Mouse (Mus musculus) CH12.LX (cell line): ENCODE data around the gene AC134908.4. TPM values are rescaled to one million over a fixed set of nuclear protein-coding genes. Genes with fewer than 3 reads are reported as not detected.
A peak's percentile ranks its signal among the peaks of the same experiment; 100 is the strongest.

Experiments
- DNase-seq: peaks from one replicate; pipeline ENCODE4 v3.0.0-alpha.2; 2013; ENCODE audit errors: extremely low read depth
- H3K27ac ChIP-seq: 2 replicates; pipeline ENCODE4 v1.5.1; 2012; ENCODE audit warnings: low read depth, mild to moderate bottlenecking, control low read depth, moderate library complexity; ENCODE audit not compliant: insufficient read depth
- H3K27me3 ChIP-seq: replicated peaks from 2 replicates; pipeline ENCODE3; 2012; ENCODE audit warnings: inconsistent platforms
- H3K36me3 ChIP-seq, 2 experiments: replicated peaks in 1 of 2; 2 replicates each; pipeline versions ENCODE3 to v1.6.1; 2012; ENCODE audit warnings: inconsistent platforms in 1 of 2, low read length in 1 of 2, mild to moderate bottlenecking in 1 of 2, mixed read lengths in 1 of 2, moderate library complexity in 1 of 2; ENCODE audit not compliant: control insufficient read depth in 1 of 2, insufficient read depth in 1 of 2
- H3K4me1 ChIP-seq, 2 experiments: 2 replicates each; pipeline ENCODE4 v1.6.1; 2012; ENCODE audit warnings: inconsistent platforms in 1 of 2, moderate library complexity in 1 of 2; ENCODE audit not compliant: insufficient read depth in 2 of 2, control insufficient read depth in 1 of 2
- H3K4me2 ChIP-seq: 2 replicates; pipeline ENCODE4 v1.6.1; 2012; ENCODE audit warnings: low read depth, mild to moderate bottlenecking, control low read depth; ENCODE audit not compliant: poor library complexity, insufficient read depth, severe bottlenecking
- H3K4me3 ChIP-seq, 3 experiments: fragments of 150-350 bp in 1 of 3; sonication (generic) in 1 of 3; replicated peaks in 1 of 3; 2 replicates each; pipeline versions ENCODE3 to v1.5.1; 2011 to 2012; ENCODE audit warnings: low read depth in 2 of 3, low read length in 2 of 3, mild to moderate bottlenecking in 2 of 3, moderate library complexity in 2 of 3, control low read depth in 1 of 3, improper control_type of control experiment in 1 of 3, inconsistent platforms in 1 of 3, mixed read lengths in 1 of 3; ENCODE audit not compliant: poor library complexity in 1 of 3
- H3K79me2 ChIP-seq: replicated peaks from 2 replicates; pipeline ENCODE4 v1.6.1; 2012; ENCODE audit warnings: mild to moderate bottlenecking, moderate library complexity; ENCODE audit not compliant: control insufficient read depth, poor library complexity, insufficient read depth, severe bottlenecking; ENCODE audit errors: extremely low read depth
- H3K9ac ChIP-seq: 2 replicates; pipeline ENCODE4 v1.6.1; 2012; ENCODE audit warnings: low read depth, mild to moderate bottlenecking, control low read depth, moderate library complexity; ENCODE audit not compliant: insufficient read depth
- H3K9me3 ChIP-seq: replicated peaks from 2 replicates; pipeline ENCODE3; 2012; ENCODE audit warnings: low read length, inconsistent platforms, mixed read lengths
- BHLHE40 ChIP-seq: IDR thresholded peaks from 2 replicates; pipeline ENCODE4 v1.6.1; 2011; ENCODE audit warnings: mild to moderate bottlenecking, low read depth, low read length, improper control_type of control experiment
- CHD2 ChIP-seq: IDR thresholded peaks from 2 replicates; pipeline ENCODE4 v1.6.1; 2011; ENCODE audit warnings: low read length, improper control_type of control experiment
- CTCF ChIP-seq, 2 experiments: IDR thresholded peaks in 1 of 2; conservative IDR thresholded peaks in 1 of 2; 2 replicates each; pipeline ENCODE4 v1.5.1; 2011 to 2012; ENCODE audit warnings: low read depth in 2 of 2, low read length in 2 of 2, improper control_type of control experiment in 1 of 2, inconsistent platforms in 1 of 2, mild to moderate bottlenecking in 1 of 2, moderate library complexity in 1 of 2
- E2F4 ChIP-seq: IDR thresholded peaks from 2 replicates; pipeline ENCODE4 v1.6.1; 2011; ENCODE audit warnings: low read depth, low read length, improper control_type of control experiment; ENCODE audit not compliant: insufficient replicate concordance
- ELF1 ChIP-seq: IDR thresholded peaks from 2 replicates; pipeline ENCODE4 v1.6.1; 2014; ENCODE audit warnings: low read depth, mild to moderate bottlenecking, inconsistent platforms, low read length, improper control_type of control experiment
- HCFC1 ChIP-seq: IDR thresholded peaks from 2 replicates; pipeline ENCODE4 v1.6.1; 2012; ENCODE audit warnings: low read depth, mild to moderate bottlenecking, inconsistent platforms, low read length, improper control_type of control experiment
- IRF4 ChIP-seq: IDR thresholded peaks from 2 replicates; pipeline ENCODE4 v1.6.1; 2014; ENCODE audit warnings: low read depth, mild to moderate bottlenecking, inconsistent platforms, low read length, improper control_type of control experiment
- JUN ChIP-seq: IDR thresholded peaks from 2 replicates; pipeline ENCODE4 v1.6.1; 2011; ENCODE audit warnings: low read depth, mild to moderate bottlenecking, low read length, improper control_type of control experiment, moderate library complexity; ENCODE audit not compliant: insufficient read depth
- KAT2A ChIP-seq: IDR thresholded peaks from 2 replicates; pipeline ENCODE4 v1.6.1; 2012; ENCODE audit warnings: low read length, improper control_type of control experiment, inconsistent platforms; ENCODE audit not compliant: insufficient replicate concordance
- MAX ChIP-seq: IDR thresholded peaks from 2 replicates; pipeline ENCODE4 v1.6.1; 2011; ENCODE audit warnings: low read length, improper control_type of control experiment
- MAZ ChIP-seq: IDR thresholded peaks from 2 replicates; pipeline ENCODE4 v1.6.1; 2012; ENCODE audit warnings: low read depth, mild to moderate bottlenecking, inconsistent platforms, low read length, improper control_type of control experiment, moderate library complexity
- MEF2A ChIP-seq: IDR thresholded peaks from 2 replicates; pipeline ENCODE4 v1.6.1; 2014; ENCODE audit warnings: low read depth, mild to moderate bottlenecking, inconsistent platforms, low read length, improper control_type of control experiment, borderline replicate concordance
- MXI1 ChIP-seq: IDR thresholded peaks from 2 replicates; pipeline ENCODE4 v1.6.1; 2011; ENCODE audit warnings: mild to moderate bottlenecking, low read depth, low read length, improper control_type of control experiment
- MYC ChIP-seq: IDR thresholded peaks from 2 replicates; pipeline ENCODE4 v1.6.1; 2011; ENCODE audit warnings: low read depth, mild to moderate bottlenecking, improper control_type of control experiment, low read length
- NELFE ChIP-seq: IDR thresholded peaks from 2 replicates; pipeline ENCODE4 v1.6.1; 2011; ENCODE audit warnings: low read depth, low read length, improper control_type of control experiment
- NRF1 ChIP-seq: IDR thresholded peaks from 2 replicates; pipeline ENCODE4 v1.6.1; 2014; ENCODE audit warnings: low read depth, mild to moderate bottlenecking, inconsistent platforms, low read length, improper control_type of control experiment, moderate library complexity
- PAX5 ChIP-seq: IDR thresholded peaks from 2 replicates; pipeline ENCODE4 v1.6.1; 2012; ENCODE audit warnings: low read length, inconsistent platforms, mixed read lengths
- POLR2A ChIP-seq: IDR thresholded peaks from 2 replicates; pipeline ENCODE4 v1.6.1; 2011; ENCODE audit warnings: low read depth, mild to moderate bottlenecking, improper control_type of control experiment, low read length
- POLR2AphosphoS2 ChIP-seq: IDR thresholded peaks from 2 replicates; pipeline ENCODE4 v1.6.1; 2011; ENCODE audit warnings: low read depth, low read length, improper control_type of control experiment
- SIN3A ChIP-seq: IDR thresholded peaks from 2 replicates; pipeline ENCODE4 v1.6.1; 2012; ENCODE audit warnings: low read length, improper control_type of control experiment, inconsistent platforms
- SMC3 ChIP-seq: IDR thresholded peaks from 2 replicates; pipeline ENCODE4 v1.6.1; 2011; ENCODE audit warnings: low read depth, low read length, improper control_type of control experiment
- TBP ChIP-seq: conservative IDR thresholded peaks from 2 replicates; pipeline ENCODE4 v1.6.1; 2011; ENCODE audit warnings: low read depth, low read length, improper control_type of control experiment
- TCF12 ChIP-seq: IDR thresholded peaks from 2 replicates; pipeline ENCODE4 v1.6.1; 2014; ENCODE audit warnings: low read depth, mild to moderate bottlenecking, inconsistent platforms, low read length, improper control_type of control experiment
- UBTF ChIP-seq: IDR thresholded peaks from 2 replicates; pipeline ENCODE4 v1.6.1; 2012; ENCODE audit warnings: low read depth, mild to moderate bottlenecking, inconsistent platforms, low read length, improper control_type of control experiment, moderate library complexity
- USF1 ChIP-seq: IDR thresholded peaks from 2 replicates; pipeline ENCODE4 v1.6.1; 2014; ENCODE audit warnings: low read depth, mild to moderate bottlenecking, inconsistent platforms, low read length, improper control_type of control experiment
- ZC3H11A ChIP-seq: IDR thresholded peaks from 2 replicates; pipeline ENCODE4 v1.6.1; 2012; ENCODE audit warnings: low read depth, mild to moderate bottlenecking, inconsistent platforms, low read length, improper control_type of control experiment
- ZKSCAN1 ChIP-seq: IDR thresholded peaks from 2 replicates; pipeline ENCODE4 v1.6.1; 2012; ENCODE audit warnings: low read depth, inconsistent platforms, low read length, improper control_type of control experiment, borderline replicate concordance
- ZMIZ1 ChIP-seq: IDR thresholded peaks from 2 replicates; pipeline ENCODE4 v1.6.1; 2012; ENCODE audit warnings: low read depth, mild to moderate bottlenecking, inconsistent platforms, low read length, improper control_type of control experiment
- ZNF384 ChIP-seq: IDR thresholded peaks from 2 replicates; pipeline ENCODE4 v1.6.1; 2012; ENCODE audit warnings: low read depth, low read length, improper control_type of control experiment, inconsistent platforms
- dilution Hi-C: fragments of 300-500 bp; cut with MboI; formaldehyde crosslinking; loops from 2 replicates; pipeline ENCODE4 v1.14.3; 2020; ENCODE audit warnings: low sequenced_read_pairs; ENCODE audit not compliant: extremely low pct_unique_long_range_greater_than_20kb, extremely low pct_ligation_motif_present
- in situ Hi-C: fragments of 300-500 bp; cut with MboI; formaldehyde crosslinking; loops from 3 replicates; pipeline ENCODE4 v1.14.3; 2019; ENCODE audit warnings: low sequenced_read_pairs, low pct_ligation_motif_present, low pct_unique_long_range_greater_than_20kb, mixed read lengths
- polyA plus RNA-seq: library from polyadenylated mRNA; unstranded; fragments of >175 nt; gene quantifications from 2 replicates; pipeline ENCODE4 v1.2.1, GENCODE M21; 2012; ENCODE audit warnings: low read depth; ENCODE audit not compliant: insufficient read length
- total RNA-seq, 2 experiments: library from RNA; depleted of rRNA; stranded (reverse); fragments of 300-350 nt in 1 of 2; fragments of >200 nt in 1 of 2; gene quantifications; 2 replicates each; pipeline ENCODE4 v1.2.3; 2012 to 2014

The AC134908.4 gene
- total RNA-seq (2012; rRNA removed) (not detected in 2 replicates), total RNA-seq (2014; rRNA removed) (not detected in 2 replicates), polyA plus RNA-seq (not detected in 2 replicates)

GRCm38 (mm10) chr17:25795609-25796092 is at the start of gene AC134908.4:
Gene AC134908.4, minus strand, starts transcription at chr17:25795659.
- dilution Hi-C loops: no loop called here
- H3K4me1 ChIP-seq: peaks cover 14 to 32% of the 10 kb centered on the region in 2 experiments
- no peak for TF ChIP-seq HCFC1
- TF ChIP-seq KAT2A: no peak
- no peak for TF ChIP-seq ZNF384
- no peak for TF ChIP-seq NELFE
- no peak for TF ChIP-seq PAX5
- TF ChIP-seq SMC3: no peak
- no peak for TF ChIP-seq ELF1
- H3K9me3 ChIP-seq: peaks cover 2% of the 10 kb centered on the region
- peak within 1 kb of the TSS; percentile 81 for H3K9ac ChIP-seq
- DNase-seq: no peak
- peaks cover 0 to 11% of the 10 kb centered on the region in 2 experiments for H3K36me3 ChIP-seq
- in situ Hi-C loops: loop anchor here (10.0 kb wide), 1 partner anchor 61 kb away; the partner anchor contains the start of gene Mslnl
- 0 out of 2 replicates have a peak, but pooled peaks cover 3% of the 10 kb centered on the region for H3K79me2 ChIP-seq
- no peak within 1 kb of the TSS for H3K27ac ChIP-seq
- H3K4me3 ChIP-seq: peak within 1 kb of the TSS; percentile 64 to 78 (median 67)
- H3K27me3 ChIP-seq: peaks cover 20% of the 10 kb centered on the region
- peak within 1 kb of the TSS; percentile 75 for H3K4me2 ChIP-seq

DNA sequence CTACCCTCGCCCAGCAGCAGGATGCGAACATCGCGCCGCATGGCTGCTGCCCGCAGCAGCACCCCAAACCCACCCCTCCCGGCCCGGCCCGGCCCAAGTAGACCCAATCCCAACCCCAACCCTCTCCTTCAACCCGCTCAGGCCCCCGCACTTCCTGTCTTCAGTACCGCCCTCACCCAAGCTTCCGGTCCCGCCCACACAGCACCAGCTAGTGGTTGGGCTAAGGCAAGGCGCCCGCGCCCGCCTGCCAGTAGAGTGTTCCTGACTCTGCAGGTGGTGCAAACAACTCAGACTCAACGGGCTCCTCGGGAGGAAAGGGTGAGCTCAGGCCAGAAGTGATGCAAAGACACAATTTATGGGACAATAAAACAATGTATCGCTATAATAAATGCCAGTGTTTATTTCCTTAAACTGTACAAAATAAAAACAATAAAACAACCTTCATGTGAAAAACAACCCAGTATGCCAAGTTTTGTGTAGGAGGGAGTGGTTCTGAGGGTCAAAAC is 49.0 kb upstream of the AC134908.4 start, which contains the start of gene Rhot2:
TSS of gene Rhot2 (minus strand) at position 456 of the 506 bp plus-strand sequence.
- DNase-seq: peak; percentile 95
- peak within 1 kb of the TSS; percentile 83 for H3K9ac ChIP-seq
- H3K4me2 ChIP-seq: peak within 1 kb of the TSS; percentile 71
- no peak for TF ChIP-seq ZKSCAN1
- TF ChIP-seq ZMIZ1: peak; percentile 82
- peak; percentile 80; the same call in 1 of the 2 replicates for TF ChIP-seq SIN3A
- peak; percentile 49; the same call in 1 of the 2 replicates for TF ChIP-seq IRF4
- no peak for TF ChIP-seq UBTF
- 0 out of 2 replicates have a peak, but pooled peaks have one; percentile 14 for TF ChIP-seq MXI1
- no peak for TF ChIP-seq MYC
- TF ChIP-seq KAT2A: peak; percentile 73; the same call in 1 of the 2 replicates
- no peak for TF ChIP-seq ZNF384
- peak in 1 of 2 experiments; percentile 26; a peak in 1 of 4 replicates for TF ChIP-seq CTCF (conservative IDR thresholded peaks at IDR 0.05 in 1 of 2, IDR thresholded peaks at IDR 0.05 in 1 of 2; ENCODE audit: low read depth in 2 of 2, low read length in 2 of 2)
- TF ChIP-seq TBP: peak; percentile 75; the same call in 1 of the 2 replicates
- no peak for TF ChIP-seq NRF1
- TF ChIP-seq E2F4: no peak
- no peak for TF ChIP-seq USF1
- peak; percentile 82 for TF ChIP-seq HCFC1
- no peak for TF ChIP-seq CHD2
- TF ChIP-seq JUN: no peak
- peak; percentile 93 for TF ChIP-seq NELFE
- 0 out of 2 replicates have a peak, but pooled peaks have one; percentile 29 for TF ChIP-seq MEF2A
- peak; percentile 16; the same call in 1 of the 2 replicates for TF ChIP-seq BHLHE40
- peak; percentile 61 for TF ChIP-seq MAX
- TF ChIP-seq ZC3H11A: no peak
- peak; percentile 91 for TF ChIP-seq MAZ
- TF ChIP-seq SMC3: 0 out of 2 replicates have a peak, but pooled peaks have one; percentile 6
- TF ChIP-seq TCF12: peak; percentile 85
- TF ChIP-seq POLR2AphosphoS2: peak; percentile 38; the same call in 1 of the 2 replicates
- peak; percentile 92 for TF ChIP-seq POLR2A
- TF ChIP-seq ELF1: peak; percentile 88
- peak within 1 kb of the TSS; percentile 54 for H3K27ac ChIP-seq
- H3K4me1 ChIP-seq: peaks cover 12 to 15% of the 10 kb centered on the region in 2 experiments
- H3K4me3 ChIP-seq: peak within 1 kb of the TSS; percentile 71 to 93 (median 77)
- dilution Hi-C loops: no loop called here
- H3K36me3 ChIP-seq: peaks cover 59 to 84% of the 10 kb centered on the region in 2 experiments
- H3K27me3 ChIP-seq: no peaks in the 10 kb centered on the region
- peaks cover 14% of the 10 kb centered on the region for H3K79me2 ChIP-seq
- H3K9me3 ChIP-seq: no peaks in the 10 kb centered on the region
- in situ Hi-C loops: no loop called here
